ENCODE assay signal across 11 mouse cellular contexts in the genomic region with DNA sequence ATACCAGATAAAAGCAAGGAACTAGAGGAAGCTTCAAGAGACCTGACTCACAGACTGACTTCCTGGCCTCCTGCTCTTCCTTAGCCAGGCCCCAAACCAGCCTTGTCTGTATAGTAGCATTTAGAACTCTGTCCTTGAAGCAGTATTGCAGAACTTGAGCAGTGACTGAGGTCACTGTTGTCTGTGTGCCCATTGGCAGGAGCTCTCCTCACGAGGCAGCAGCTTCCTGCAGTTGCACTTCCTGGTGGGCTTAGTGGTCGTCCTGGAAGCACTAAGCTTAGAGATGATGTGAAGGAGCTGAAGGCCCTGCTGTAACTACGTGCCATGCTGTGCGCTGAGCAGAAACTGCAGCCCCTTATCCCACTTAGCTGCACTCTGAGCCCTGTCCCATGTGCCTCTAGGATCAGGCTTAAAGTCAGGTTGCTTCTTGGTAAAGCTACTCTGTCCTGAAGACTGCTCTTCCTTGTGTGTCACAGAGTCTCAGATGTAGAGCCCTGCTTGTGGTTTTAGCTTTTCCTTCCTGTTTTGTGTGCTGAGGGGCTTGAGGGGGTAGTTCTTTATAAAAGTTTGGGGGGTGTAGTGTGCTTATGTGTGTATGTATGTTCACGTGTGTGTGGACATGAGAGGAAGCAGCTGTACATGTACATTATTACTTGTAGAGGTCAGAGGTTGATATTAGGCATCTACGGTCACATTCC. TPM values are rescaled to one million over a fixed set of nuclear protein-coding genes. Genes with fewer than 3 reads are reported as not detected.
DNase-seq lines count a peak whose midpoint lies in the region; TF ChIP-seq lines count a peak whose summit lies in the region.
"Had no signal": no experiment of that assay in that cellular context is flagged by ENCODE, and none has a peak within 500 bp of the region (broad histone marks: within the 10 kb centered on the region; RNA-seq: fewer than 3 reads in every experiment).

No protein-coding gene starts in this region.

- H3K27me3 ChIP-seq in myocyte (ENCODE audit: control insufficient read depth, insufficient read depth, insufficient read length) = no peaks in the 10 kb centered on the region
- H3K27me3 ChIP-seq: intestine, embryonic 15.5 days had no signal

- H3K27ac ChIP-seq in bone marrow macrophage, adult 2 months (ENCODE audit: insufficient read depth, low read depth, low read length) = peak overlapping the region; percentile 87
- H3K27ac ChIP-seq: embryonic facial prominence, embryonic 10.5 days; intestine, embryonic 15.5 days had no signal

- no peak overlapping the region for H3K4me3 ChIP-seq in bone marrow macrophage, adult 2 months (ENCODE audit: insufficient read depth, low read length)
- no peak overlapping the region for H3K4me3 ChIP-seq in myocyte
- H3K4me3 ChIP-seq: embryonic facial prominence, embryonic 10.5 days; intestine, embryonic 15.5 days had no signal

- peaks cover 55% of the 10 kb centered on the region for H3K4me1 ChIP-seq in bone marrow macrophage, adult 2 months (ENCODE audit: control insufficient read depth, insufficient read depth, low read length)
- H3K4me1 ChIP-seq: intestine, embryonic 15.5 days had no signal

- no peak for TF ChIP-seq CTCF in bone marrow macrophage, adult 2 months (IDR thresholded peaks at IDR 0.05; ENCODE audit: low read depth, low read length)

- H3K79me2 ChIP-seq in myocyte (ENCODE audit: control insufficient read depth, insufficient read depth) = no peaks in the 10 kb centered on the region

- no peak overlapping the region for H3ac ChIP-seq in myocyte (ENCODE audit: control insufficient read depth, insufficient read length)

- no peak overlapping the region for H3K4me2 ChIP-seq in myocyte (ENCODE audit: low read depth)
- H3K4me2 ChIP-seq: intestine, embryonic 15.5 days had no signal

- peaks cover 6% of the 10 kb centered on the region for H3K36me3 ChIP-seq in myocyte (ENCODE audit: control insufficient read depth, insufficient read depth)

- peak; percentile 59 to 78 for DNase-seq in adrenal gland, adult (ENCODE audit: inconsistent age in 2 of 2, low spot score in 1 of 2)
- no peak for DNase-seq in adrenal gland, adult 18-20 months (ENCODE audit: low spot score in 2 of 2)
- peak; percentile 90 for DNase-seq in 416B (ENCODE audit: low read depth)
- DNase-seq in ovary, postnatal 36 days (ENCODE audit: low spot score) = no peak
- no peak for DNase-seq in left cerebral cortex, adult 9 months (ENCODE audit: low spot score in 2 of 2)
- no peak for DNase-seq in embryo, embryonic 11 days
- DNase-seq: cerebellum, adult 2 months had no signal

- no peak for TF ChIP-seq POLR2A in bone marrow macrophage, adult 2 months (IDR thresholded peaks at IDR 0.05; ENCODE audit: borderline replicate concordance, low read depth, low read length)
- no peak for TF ChIP-seq POLR2A in myocyte (IDR thresholded peaks at IDR 0.05; ENCODE audit: insufficient read length, low read depth)

TF ChIP-seq in myocyte, 11 proteins besides CTCF, POLR2A, EP300 and RAD21:
- TF ChIP-seq POLR2AphosphoS2 (IDR thresholded peaks at IDR 0.05; ENCODE audit: insufficient read length, low read depth) (peak; percentile 71), SRF (IDR thresholded peaks at IDR 0.05; ENCODE audit: control insufficient read depth, insufficient read length, low read depth) (no peak), E2F4 (IDR thresholded peaks at IDR 0.05; ENCODE audit: insufficient read depth) (no peak), MAX (IDR thresholded peaks at IDR 0.05; ENCODE audit: low read depth) (no peak)

RNA-seq across cellular contexts. Expression of gene Tmc8, which starts 57.1 kb away (rescaled TPM):
- 1 to 10 TPM; 3.2 to 4.3 TPM for total RNA-seq in adrenal gland, adult 18-20 months (2021)
- polyA plus RNA-seq in bone marrow macrophage, adult 2 months (2012; ENCODE audit: insufficient read depth, insufficient read length, missing spikeins) = 2.1 and 2.7 TPM in 2 replicates
- 0.19 TPM for polyA plus RNA-seq in myocyte (2012; fragmentation: generic; extraction: Trizol)

RNA-seq across cellular contexts. Expression of gene Tmc6, which starts 57.2 kb away (rescaled TPM):
- 10 to 100 TPM; 24.1 to 27.0 TPM for total RNA-seq in adrenal gland, adult 18-20 months (2021)
- 16.7 and 36.7 TPM in 2 replicates for polyA plus RNA-seq in bone marrow macrophage, adult 2 months (2012; ENCODE audit: insufficient read depth, insufficient read length, missing spikeins)
- polyA plus RNA-seq in myocyte (2012; fragmentation: generic; extraction: Trizol) = 51.9 TPM

Comparison
In these comparisons a context has a peak if more than half of its experiments do, and no peak if none do; other contexts are left out.
1. DNase-seq: peak in adrenal gland, adult (2 of 2) and 416B (single experiment); none in adrenal gland, adult 18-20 months (0 of 2), ovary, postnatal 36 days (single experiment), left cerebral cortex, adult 9 months (0 of 2) and embryo, embryonic 11 days (single experiment).